Mouse (Mus musculus): ENCODE results near the gene Syt13.

GRCm38 (mm10) chr2:92912312-92912711, 2.6 kb upstream of the Syt13 start:
- TF ChIP-seq CTCF (conservative IDR thresholded peaks at IDR 0.05 in 1 of 2, IDR thresholded peaks at IDR 0.05 in 1 of 2; ENCODE audit: low read depth in 2 of 2, low read length in 2 of 2) (no peak), POLR2A (IDR thresholded peaks at IDR 0.05; ENCODE audit: low read depth, low read length) (no peak)

All from CH12.LX (cell line).